Mouse (Mus musculus) lung, adult 2 months (tissue): ENCODE measurements at regions not wholly inside any gene's neighbourhood (a gene's known extent, or its start where the extent isn't known, plus 50 kb on each side); places are given as distances from the start of the nearest gene placed in this dataset.
"Not testable (repeated sequence)": the region's sequence is repeated elsewhere in the genome, so short reads cannot be mapped to it uniquely, and the experiment has no call there.

Experiments used
- CTCF ChIP-seq: fragments of 200-500 bp; IDR thresholded peaks from 2 replicates; pipeline ENCODE4 v1.5.1; 2011; ENCODE audit warnings: mild to moderate bottlenecking, low read length, control low read depth; ENCODE audit not compliant: insufficient read depth
- POLR2A ChIP-seq: fragments of 200-500 bp; IDR thresholded peaks from 2 replicates; pipeline ENCODE4 v1.6.1; 2011; ENCODE audit warnings: low read depth, mild to moderate bottlenecking, control low read depth, low read length, borderline replicate concordance; ENCODE audit errors: extremely low read depth

DNA sequence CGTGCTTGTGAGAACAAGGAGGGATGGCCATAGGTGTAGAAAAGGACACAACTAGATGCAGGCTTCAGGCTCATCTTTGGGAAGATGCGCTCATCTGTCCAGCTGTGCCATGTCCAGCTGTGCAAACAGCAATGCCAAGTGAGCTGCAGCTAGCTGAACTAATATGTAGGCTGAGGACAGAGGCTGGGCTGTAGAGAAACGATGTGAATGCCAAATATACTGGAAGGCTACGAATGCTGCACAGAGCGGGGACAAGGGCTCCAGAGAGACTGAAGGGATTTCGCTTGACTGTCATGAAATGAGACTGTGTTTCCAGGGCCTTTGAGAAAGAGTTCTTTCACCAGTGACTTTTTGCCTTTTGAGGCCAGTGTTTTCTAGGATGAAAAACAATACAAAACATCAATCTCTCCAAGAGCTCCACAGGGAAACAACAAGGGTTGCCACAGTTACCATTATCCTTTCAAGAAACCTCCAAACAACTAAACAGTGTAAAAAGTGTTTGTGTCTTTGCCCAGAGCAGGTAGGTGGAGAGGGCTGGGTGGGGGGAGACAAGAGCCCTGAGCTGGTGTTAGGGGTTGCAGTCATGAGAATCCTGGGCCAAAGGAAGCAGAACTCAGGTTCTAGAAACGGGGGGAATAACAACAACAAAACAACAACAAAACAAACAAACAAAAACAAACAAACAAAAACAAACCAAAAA is 202.3 kb downstream of the Mterf1b start:
- TF ChIP-seq POLR2A, CTCF: not testable (repeated sequence)
